In the genomic region with DNA sequence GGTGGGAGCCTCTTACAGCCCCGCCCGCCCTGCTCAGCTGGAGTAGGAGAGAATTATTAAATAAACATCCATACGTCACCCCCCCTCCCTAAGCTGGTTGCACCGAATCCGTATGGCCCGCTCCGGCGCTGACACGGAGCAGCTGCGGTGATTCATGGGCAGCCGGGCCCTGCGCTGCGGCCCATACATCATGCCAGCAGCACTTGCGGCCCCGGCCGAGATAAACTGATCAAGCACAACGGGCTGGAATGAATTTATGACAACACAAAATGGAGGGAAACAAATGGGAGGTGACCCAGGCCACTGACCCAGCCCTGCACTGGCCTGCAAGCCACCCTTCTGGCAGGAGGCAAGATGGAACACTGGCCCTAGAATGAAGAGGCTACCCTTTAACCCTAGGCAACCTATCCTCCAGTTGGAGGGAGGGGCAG, we compare ENCODE assay signal across 15 mouse cellular contexts. TPM values are rescaled to one million over a fixed set of nuclear protein-coding genes. Genes with fewer than 3 reads are reported as not detected.
DNase-seq lines count a peak whose midpoint lies in the region; ATAC-seq and TF ChIP-seq lines count a peak whose summit lies in the region.
"Had no signal": no experiment of that assay in that cellular context is flagged by ENCODE, and none has a peak within 500 bp of the region (broad histone marks: within the 10 kb centered on the region; RNA-seq: fewer than 3 reads in every experiment).

No protein-coding gene starts in this region.

- WGBS in liver, embryonic 11.5 days, result 75% methylated on average over 17 of the region's 17 CpGs
- 95% methylated on average over 17 of the region's 17 CpGs for WGBS in liver, postnatal 0 days (ENCODE audit: insufficient replicate concordance)
- WGBS in kidney, postnatal 0 days, result 27% methylated on average over 17 of the region's 17 CpGs
- WGBS in stomach, embryonic 14.5 days, result 22% methylated on average over 17 of the region's 17 CpGs

- DNase-seq in adrenal gland, postnatal 14 days, result peak; percentile 50
- no peak for DNase-seq in adrenal gland, postnatal 4 days (ENCODE audit: low spot score in 2 of 2)
- DNase-seq in liver, embryonic 11.5 days (ENCODE audit: low spot score), result no peak
- DNase-seq in liver, postnatal 0 days, result no peak
- DNase-seq in kidney, postnatal 0 days (ENCODE audit: low spot score), result peak; percentile 36
- no peak for DNase-seq in right cerebral cortex, postnatal 25 days
- no peak for DNase-seq in frontal cortex, postnatal 36 days (ENCODE audit: low spot score in 2 of 2)
- DNase-seq: gastrocnemius, postnatal 14 days; heart, postnatal 14 days; left cerebral cortex, postnatal 4 days had no signal

- no peak for TF ChIP-seq CTCF in liver, postnatal 0 days (IDR thresholded peaks at IDR 0.05; ENCODE audit: low read depth)
- TF ChIP-seq CTCF in kidney, postnatal 0 days (IDR thresholded peaks at IDR 0.05; ENCODE audit: low read depth), result no peak

- no peak overlapping the region for H3K4me3 ChIP-seq in liver, embryonic 11.5 days (ENCODE audit: low read depth, low read length)
- H3K4me3 ChIP-seq in liver, postnatal 0 days (ENCODE audit: low read depth, low read length), result no peak overlapping the region
- H3K4me3 ChIP-seq in kidney, postnatal 0 days (replicated peaks; ENCODE audit: low read depth, low read length), result no peak overlapping the region
- H3K4me3 ChIP-seq in stomach, embryonic 14.5 days (ENCODE audit: low read depth, low read length), result no peak overlapping the region
- H3K4me3 ChIP-seq: embryonic facial prominence, embryonic 10.5 days had no signal

- H3K9ac ChIP-seq in liver, embryonic 11.5 days (ENCODE audit: low read depth, low read length), result no peak overlapping the region
- H3K9ac ChIP-seq in liver, postnatal 0 days (replicated peaks), result no peak overlapping the region
- H3K9ac ChIP-seq in kidney, postnatal 0 days (ENCODE audit: low read depth, low read length), result no peak overlapping the region
- no peak overlapping the region for H3K9ac ChIP-seq in stomach, embryonic 14.5 days (replicated peaks; ENCODE audit: low read depth, low read length)

- H3K4me1 ChIP-seq in liver, embryonic 11.5 days (replicated peaks; ENCODE audit: control insufficient read depth, insufficient read depth, low read length), result no peaks in the 10 kb centered on the region; the same call in none of the 2 replicates
- H3K4me1 ChIP-seq in liver, postnatal 0 days (ENCODE audit: insufficient read depth), result no peaks in the 10 kb centered on the region; the same call in 1 of the 2 replicates
- no peaks in the 10 kb centered on the region; the same call in 1 of the 2 replicates for H3K4me1 ChIP-seq in kidney, postnatal 0 days (replicated peaks; ENCODE audit: insufficient read depth, low read length)
- peaks cover 22% of the 10 kb centered on the region for H3K4me1 ChIP-seq in stomach, embryonic 14.5 days (ENCODE audit: control insufficient read depth, insufficient read depth, low read length)

- H3K27ac ChIP-seq in liver, embryonic 11.5 days (ENCODE audit: low read depth, low read length), result no peak overlapping the region
- no peak overlapping the region for H3K27ac ChIP-seq in liver, postnatal 0 days (ENCODE audit: low read depth)
- H3K27ac ChIP-seq in kidney, postnatal 0 days, result no peak overlapping the region
- H3K27ac ChIP-seq in stomach, embryonic 14.5 days (ENCODE audit: low read length), result no peak overlapping the region
- H3K27ac ChIP-seq: embryonic facial prominence, embryonic 10.5 days had no signal

- H3K4me2 ChIP-seq in liver, embryonic 11.5 days, result no peak overlapping the region
- no peak overlapping the region for H3K4me2 ChIP-seq in liver, postnatal 0 days (ENCODE audit: low read depth, low read length)
- H3K4me2 ChIP-seq in kidney, postnatal 0 days (ENCODE audit: low read length), result no peak overlapping the region
- H3K4me2 ChIP-seq in stomach, embryonic 14.5 days (replicated peaks; ENCODE audit: low read depth, low read length), result 0 out of 2 replicates have a peak overlapping the region, but pooled peaks have one; percentile 5

- peaks cover 6% of the 10 kb centered on the region for H3K9me3 ChIP-seq in liver, embryonic 11.5 days (ENCODE audit: control insufficient read depth, low read length)
- no peaks in the 10 kb centered on the region for H3K9me3 ChIP-seq in liver, postnatal 0 days (ENCODE audit: low read length)
- H3K9me3 ChIP-seq in kidney, postnatal 0 days (replicated peaks; ENCODE audit: low read length), result no peaks in the 10 kb centered on the region; the same call in 1 of the 2 replicates
- peaks cover 7% of the 10 kb centered on the region for H3K9me3 ChIP-seq in stomach, embryonic 14.5 days (ENCODE audit: control insufficient read depth, low read depth, low read length)

- 0 out of 2 replicates have a peak, but pooled peaks have one; percentile 27 for ATAC-seq in liver, embryonic 11.5 days (replicated peaks; ENCODE audit: low FRiP score)
- no peak for ATAC-seq in liver, postnatal 0 days
- ATAC-seq in kidney, postnatal 0 days (replicated peaks; ENCODE audit: low FRiP score, low read depth), result peak; percentile 38
- no peak for ATAC-seq in stomach, embryonic 14.5 days (ENCODE audit: insufficient number of reproducible peaks, insufficient read depth, low FRiP score, low read depth)
- ATAC-seq: activated CD4-positive, CD25-positive, alpha-beta regulatory T cell, adult 4 months had no signal

- TF ChIP-seq EP300 in liver, postnatal 0 days (IDR thresholded peaks at IDR 0.05; ENCODE audit: low read depth), result no peak

- H3K27me3 ChIP-seq in liver, embryonic 11.5 days (replicated peaks; ENCODE audit: control insufficient read depth, insufficient read depth, low read length), result no peaks in the 10 kb centered on the region
- no peaks in the 10 kb centered on the region for H3K27me3 ChIP-seq in liver, postnatal 0 days (ENCODE audit: insufficient read depth, low read length)
- no peaks in the 10 kb centered on the region for H3K27me3 ChIP-seq in kidney, postnatal 0 days (ENCODE audit: insufficient read depth, low read length)
- no peaks in the 10 kb centered on the region for H3K27me3 ChIP-seq in stomach, embryonic 14.5 days (ENCODE audit: control insufficient read depth, insufficient read depth, low read length)

- peaks cover 70% of the 10 kb centered on the region for H3K36me3 ChIP-seq in liver, embryonic 11.5 days (ENCODE audit: control insufficient read depth, insufficient read depth, low read length)
- peaks cover 66% of the 10 kb centered on the region for H3K36me3 ChIP-seq in liver, postnatal 0 days (replicated peaks; ENCODE audit: insufficient read depth, low read length)
- peaks cover 57% of the 10 kb centered on the region for H3K36me3 ChIP-seq in kidney, postnatal 0 days (ENCODE audit: insufficient read depth, low read length)
- peaks cover 50% of the 10 kb centered on the region for H3K36me3 ChIP-seq in stomach, embryonic 14.5 days (ENCODE audit: control insufficient read depth, insufficient read depth, low read length)

RNA-seq across cellular contexts. Expression of a gene that starts 24.4 kb away (rescaled TPM):
- total RNA-seq in adrenal gland, postnatal 14 days (2021), result 2.2 and 2.4 TPM in 2 replicates
- 1 to 10 TPM; 2.0 to 2.3 TPM for total RNA-seq in adrenal gland, postnatal 4 days (2021)
- polyA plus RNA-seq in liver, embryonic 11.5 days (2014; fragmentation: Nextera tagmentation; extraction: Ambion mirVana), result not detected in 2 replicates
- polyA plus RNA-seq in liver, postnatal 0 days (2015; fragmentation: Nextera tagmentation; extraction: Ambion mirVana), result not detected in 2 replicates
- polyA plus RNA-seq in kidney, postnatal 0 days (2015; fragmentation: Nextera tagmentation; extraction: Ambion mirVana), result 0.18 and 0.59 TPM in 2 replicates
- 0.30 and 1.3 TPM in 2 replicates for polyA plus RNA-seq in stomach, embryonic 14.5 days (2014; fragmentation: Nextera tagmentation; extraction: Ambion mirVana)
- total RNA-seq: G1E; gastrocnemius, postnatal 14 days; monocyte, adult 5-6 weeks had no signal
- polyA plus RNA-seq: activated CD4-positive, CD25-positive, alpha-beta regulatory T cell, adult 4 months; G1E had no signal

RNA-seq across cellular contexts. Expression of a gene that starts 24.5 kb away (rescaled TPM):
- 53.1 and 57.3 TPM in 2 replicates for total RNA-seq in adrenal gland, postnatal 14 days (2021)
- total RNA-seq in adrenal gland, postnatal 4 days (2021), result 10 to 100 TPM; 50.7 to 56.9 TPM
- polyA plus RNA-seq in liver, embryonic 11.5 days (2014; fragmentation: Nextera tagmentation; extraction: Ambion mirVana), result 3.1 and 4.9 TPM in 2 replicates
- 48.6 and 57.1 TPM in 2 replicates for polyA plus RNA-seq in liver, postnatal 0 days (2015; fragmentation: Nextera tagmentation; extraction: Ambion mirVana)
- polyA plus RNA-seq in kidney, postnatal 0 days (2015; fragmentation: Nextera tagmentation; extraction: Ambion mirVana), result 34.4 and 40.5 TPM in 2 replicates
- polyA plus RNA-seq in stomach, embryonic 14.5 days (2014; fragmentation: Nextera tagmentation; extraction: Ambion mirVana), result 18.9 and 19.4 TPM in 2 replicates

Comparison
In these comparisons a context has a peak if more than half of its experiments do, and no peak if none do; other contexts are left out.
1. DNase-seq: peak in adrenal gland, postnatal 14 days (single experiment) and kidney, postnatal 0 days (single experiment); none in adrenal gland, postnatal 4 days (0 of 2), liver, embryonic 11.5 days (single experiment), liver, postnatal 0 days (single experiment), right cerebral cortex, postnatal 25 days (single experiment) and frontal cortex, postnatal 36 days (0 of 2).
2. ATAC-seq: peak in liver, embryonic 11.5 days (single experiment) and kidney, postnatal 0 days (single experiment); none in liver, postnatal 0 days (single experiment) and stomach, embryonic 14.5 days (single experiment).